Mouse (Mus musculus) spleen, postnatal 0 days (tissue): ENCODE data around the gene Clcn3. TPM values are rescaled to one million over a fixed set of nuclear protein-coding genes. Genes with fewer than 3 reads are reported as not detected.

ENCODE experiments used
- polyA plus RNA-seq: library from polyadenylated mRNA; unstranded; fragments of >200 nt; fragmentation: Nextera tagmentation; extraction: Ambion mirVana; gene quantifications from 2 replicates; pipeline ENCODE4 v1.2.1, GENCODE M21; 2015

The Clcn3 gene
- polyA plus RNA-seq: 37.6 and 40.0 TPM in 2 replicates

DNA sequence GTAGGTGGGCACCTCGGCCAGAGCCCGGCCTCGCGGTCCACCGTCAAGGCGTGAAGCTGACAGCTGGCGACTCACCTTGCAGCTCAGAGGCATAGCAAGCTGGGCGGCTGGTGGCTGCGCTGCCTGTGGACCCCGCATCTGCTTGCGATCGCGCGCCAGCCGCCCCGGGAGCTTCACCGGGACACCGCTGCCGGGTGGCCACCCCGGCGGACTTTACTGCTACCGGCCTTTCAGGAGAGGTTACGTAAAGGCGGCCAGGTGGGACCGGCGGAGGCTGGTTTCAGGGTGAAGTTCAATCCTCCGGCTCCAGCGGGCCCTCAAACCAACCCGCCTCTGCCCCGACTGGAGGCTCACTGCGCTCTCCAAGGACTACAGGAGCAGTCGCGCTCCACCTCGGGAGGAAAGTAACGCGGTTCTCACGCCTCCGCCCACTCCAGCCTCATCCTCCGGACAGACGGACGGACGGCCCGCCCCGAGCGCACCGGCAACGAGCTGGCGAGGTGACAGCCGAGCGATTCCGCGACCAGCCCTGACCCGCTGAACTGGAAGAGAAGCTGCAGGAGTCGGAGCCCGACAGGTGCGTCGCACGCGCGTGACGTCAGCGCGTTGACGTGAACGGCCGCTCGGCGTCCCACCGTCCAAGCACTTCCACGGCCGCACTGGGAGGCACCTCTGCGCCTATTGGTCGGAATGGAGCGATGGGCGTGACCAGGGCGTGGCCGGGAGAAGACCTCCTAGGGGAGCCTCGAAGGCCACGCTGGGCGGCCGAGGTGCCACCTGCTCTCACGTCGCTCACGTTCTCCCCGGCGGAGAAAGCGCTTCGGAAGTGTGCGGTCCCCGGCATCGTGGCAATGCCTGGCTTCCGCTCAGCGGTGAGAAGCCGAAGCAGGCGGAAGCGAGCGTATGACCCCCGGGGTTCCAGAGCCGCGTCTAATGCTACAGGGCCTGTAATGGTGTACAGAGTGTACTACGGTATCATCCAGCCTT is at the start of gene Clcn3:
Clcn3 (minus strand) TSS at position 600 of the 987 bp plus-strand sequence.

DNA sequence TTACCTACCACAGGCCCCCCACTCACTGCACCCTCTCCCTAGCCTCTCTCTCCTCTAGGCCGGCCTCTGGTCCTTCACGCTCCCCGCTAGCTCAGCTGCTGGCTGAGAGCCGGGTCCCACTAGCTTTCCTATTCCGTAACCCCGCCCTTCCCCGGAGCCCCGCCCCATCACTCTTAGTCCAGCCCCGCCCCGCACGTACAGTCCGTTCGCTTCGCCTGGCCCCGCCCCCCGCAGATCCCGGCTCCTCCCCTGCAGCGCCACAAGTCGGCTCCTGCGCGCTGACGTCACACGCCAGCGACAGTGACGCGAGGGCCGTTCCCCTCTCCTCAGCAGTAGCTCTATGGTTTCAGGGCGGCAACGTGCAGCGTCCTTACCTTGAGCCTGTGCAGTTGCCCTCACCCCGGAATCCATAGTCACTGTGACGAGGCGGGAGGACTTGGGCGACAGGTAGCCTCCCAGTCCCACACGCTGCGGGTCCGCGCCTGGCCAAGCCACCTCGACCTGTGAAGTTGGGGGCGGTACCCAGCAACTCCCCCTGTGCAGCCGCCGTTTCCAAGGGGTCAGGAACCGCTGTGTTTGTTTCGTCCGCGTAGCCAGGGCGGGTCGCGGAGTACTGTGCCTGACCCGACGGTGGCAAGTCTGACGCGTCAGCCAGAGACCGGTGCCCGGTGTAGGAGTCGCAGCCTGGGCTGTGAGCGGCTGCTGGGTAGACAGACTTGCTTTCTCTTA is 10.0 kb upstream of the Clcn3 start, which contains the start of gene Nek1:
Nek1 (plus strand) TSS at position 286 of the 729 bp plus-strand sequence.

DNA sequence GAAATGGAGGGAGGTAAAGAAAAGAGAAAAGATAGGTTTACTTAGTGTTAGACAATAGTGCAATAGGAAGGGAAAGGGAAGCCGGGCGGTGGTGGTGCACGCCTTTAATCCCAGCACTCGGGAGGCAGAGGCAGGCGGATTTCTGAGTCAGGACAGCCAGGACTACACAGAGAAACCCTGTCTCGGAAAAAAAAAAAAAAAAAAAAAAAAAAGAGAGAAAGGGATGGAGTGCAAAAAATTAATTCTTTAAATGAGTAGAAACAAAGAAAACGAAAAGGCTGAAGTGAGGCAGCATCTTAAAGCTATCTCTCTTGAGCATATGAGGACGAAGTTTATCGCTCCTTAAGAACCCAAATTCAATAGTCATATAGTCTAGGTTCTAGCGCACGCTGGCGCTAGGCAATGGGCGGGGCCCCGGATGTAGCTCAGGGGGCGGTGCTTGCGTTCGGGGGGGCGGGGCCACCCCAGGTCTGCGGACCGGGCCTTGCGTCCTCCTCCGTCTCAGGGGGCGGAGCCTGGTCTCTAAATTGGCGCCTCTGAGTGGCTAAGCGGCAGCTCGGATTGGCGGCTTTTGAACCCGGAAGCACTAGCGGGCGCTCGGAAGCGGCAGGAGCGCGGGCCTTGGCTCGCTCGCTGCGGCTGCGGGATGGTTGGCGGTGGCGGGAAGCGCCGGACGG is 93.1 kb downstream of the Clcn3 start, which contains the start of gene Hpf1:
Hpf1 (plus strand) TSS at position 576 of the 677 bp plus-strand sequence.

Other genes starting within 250 kb of the Clcn3 start
- 93.3 and 108 TPM in 2 replicates for gene Hpf1, start 92.9 kb downstream of the Clcn3 start, polyA plus RNA-seq
- 8.7 and 8.9 TPM in 2 replicates for gene Nek1, start 9.9 kb upstream of the Clcn3 start, polyA plus RNA-seq
- gene Sh3rf1, start 240.6 kb upstream of the Clcn3 start, polyA plus RNA-seq: 1.7 and 2.5 TPM in 2 replicates